Mouse (Mus musculus) embryonic facial prominence, embryonic 10.5 days (tissue): ENCODE measurements around the gene Zhx3. TPM values are rescaled to one million over a fixed set of nuclear protein-coding genes. Genes with fewer than 3 reads are reported as not detected.

Experiments used
- DNase-seq: peaks from one replicate; pipeline ENCODE4 v3.0.0-alpha.2; 2017; ENCODE audit warnings: low spot score
- H3K27ac ChIP-seq: fragments of 300-500 bp; sonication (generic); replicated peaks from 2 replicates; pipeline ENCODE4 v1.5.1; 2016; ENCODE audit warnings: mild to moderate bottlenecking
- H3K27me3 ChIP-seq: fragments of 300-500 bp; sonication (generic); replicated peaks from 2 replicates; pipeline ENCODE4 v1.6.1; 2016; ENCODE audit warnings: low read depth, mild to moderate bottlenecking; ENCODE audit not compliant: poor library complexity, severe bottlenecking
- H3K36me3 ChIP-seq: fragments of 300-500 bp; sonication (generic); replicated peaks from 2 replicates; pipeline ENCODE4 v1.6.1; 2016; ENCODE audit warnings: mild to moderate bottlenecking, moderate library complexity
- H3K4me1 ChIP-seq: fragments of 300-500 bp; sonication (generic); 2 replicates; pipeline ENCODE4 v1.6.1; 2016
- H3K4me3 ChIP-seq: fragments of 300-500 bp; sonication (generic); 2 replicates; pipeline ENCODE4 v1.5.1; 2016; ENCODE audit warnings: mild to moderate bottlenecking, moderate library complexity
- H3K9me3 ChIP-seq: fragments of 300-500 bp; sonication (generic); 2 replicates; pipeline ENCODE4 v1.6.1; 2016; ENCODE audit warnings: mild to moderate bottlenecking
- WGBS: fragments of 180-500 bp; shearing (Covaris S2); methylation state at CpG from one replicate; pipeline ENCODE4 v1.1.7; 2016; 5-methylcytosine and 5-hydroxymethylcytosine counted together
- polyA plus RNA-seq: library from polyadenylated mRNA; unstranded; fragments of >200 nt; fragmentation: Nextera tagmentation; extraction: Ambion mirVana; gene quantifications from 2 replicates; pipeline ENCODE4 v1.2.1, GENCODE M21; 2016

Gene Zhx3
- polyA plus RNA-seq, 1 experiment from 2014 or later = 7.6 TPM

DNA sequence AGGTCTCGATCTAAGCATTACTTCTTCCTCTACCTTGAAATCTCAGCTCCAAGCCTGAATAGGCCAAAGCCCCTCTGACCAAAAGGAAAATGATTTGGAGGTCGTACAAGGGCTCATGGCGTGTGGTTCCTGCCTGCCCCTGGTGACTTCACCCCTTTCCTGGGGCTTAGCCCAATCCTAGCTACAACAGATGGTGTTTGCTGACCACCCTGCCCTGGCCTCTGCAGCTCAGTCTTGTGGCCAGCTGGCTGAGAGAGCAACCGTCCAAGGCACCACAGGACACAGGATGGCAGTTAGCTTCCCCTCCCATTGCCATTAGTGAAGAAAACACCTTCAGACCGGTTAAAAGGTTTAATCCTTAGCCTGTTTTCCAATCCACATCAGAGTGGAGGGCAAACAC is 33.3 kb upstream of the Zhx3 start:
- no peak overlapping the region for H3K27ac ChIP-seq

GRCm38 (mm10) chr2:160905301-160905700 is 32.5 kb upstream of the Zhx3 start:
- DNase-seq = no peak
- Histone ChIP-seq H3K4me3 (no peak overlapping the region), H3K36me3 (peaks cover 6% of the 10 kb centered on the region; the same call in 1 of the 2 replicates), H3K9me3 (no peaks in the 10 kb centered on the region), H3K27ac (no peak overlapping the region; the same call in 1 of the 2 replicates), H3K4me1 (peaks cover 11% of the 10 kb centered on the region; the same call in 1 of the 2 replicates), H3K27me3 (peaks cover 35% of the 10 kb centered on the region)
- WGBS = 95% methylated on average over 12 of the region's 12 CpGs

More for the DNA sequence above, 33.3 kb upstream of the Zhx3 start:
- H3K27me3 ChIP-seq = peaks cover 43% of the 10 kb centered on the region
- H3K9me3 ChIP-seq = no peaks in the 10 kb centered on the region
- H3K4me1 ChIP-seq = peaks cover 11% of the 10 kb centered on the region; the same call in 1 of the 2 replicates
- 82% methylated on average over 5 of the region's 5 CpGs for WGBS
- peaks cover 6% of the 10 kb centered on the region; the same call in 1 of the 2 replicates for H3K36me3 ChIP-seq
- no peak overlapping the region for H3K4me3 ChIP-seq
- no peak for DNase-seq

DNA sequence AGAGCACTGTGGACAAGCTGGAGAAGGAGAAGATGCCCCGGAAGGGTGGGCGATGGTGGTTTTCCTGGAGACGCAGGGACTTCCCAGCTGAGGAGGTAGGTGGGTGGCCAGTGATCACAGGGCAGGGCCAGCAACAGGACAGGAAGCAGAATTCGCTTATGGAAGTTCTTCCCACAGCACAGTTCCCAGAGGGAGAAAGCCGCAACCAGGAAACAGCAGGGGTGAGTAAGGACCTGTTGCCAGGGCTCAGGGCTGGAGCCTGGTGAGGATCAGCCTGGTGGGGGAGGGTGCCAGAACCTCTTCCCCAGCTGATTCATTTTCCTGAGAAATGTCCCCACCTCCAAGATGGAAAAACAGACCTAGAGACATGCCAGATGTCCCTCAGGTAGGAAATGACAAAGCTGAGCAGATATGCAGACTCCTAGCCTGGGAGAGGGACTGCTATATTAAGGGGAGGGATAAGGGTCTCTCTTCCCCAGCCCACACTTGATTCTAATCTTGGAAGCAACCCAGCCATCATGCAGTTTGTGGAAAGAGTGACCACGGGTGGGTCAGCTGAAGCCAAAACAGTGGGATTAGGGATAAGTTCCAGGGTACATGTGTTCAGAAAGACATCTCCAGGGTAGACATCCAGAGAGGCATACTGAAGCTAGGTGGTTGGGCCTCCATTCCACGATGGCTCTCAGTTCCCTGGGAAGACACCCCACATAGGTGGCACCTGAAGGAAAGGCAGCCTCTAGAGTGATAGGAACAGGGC is 29.0 kb upstream of the Zhx3 start:
- WGBS = 81% methylated on average over 7 of the region's 7 CpGs
- H3K27me3 ChIP-seq = 0 out of 2 replicates have a peak, but pooled peaks cover under 1% of the 10 kb centered on the region
- peaks cover 3% of the 10 kb centered on the region; the same call in 1 of the 2 replicates for H3K4me1 ChIP-seq
- no peaks in the 10 kb centered on the region for H3K36me3 ChIP-seq
- H3K27ac ChIP-seq = no peak overlapping the region
- no peaks in the 10 kb centered on the region for H3K9me3 ChIP-seq
- no peak for DNase-seq
- no peak overlapping the region for H3K4me3 ChIP-seq

GRCm38 (mm10) chr2:160891697-160892096 is 18.9 kb upstream of the Zhx3 start:
- no peak overlapping the region for H3K27ac ChIP-seq
- H3K9me3 ChIP-seq = no peaks in the 10 kb centered on the region
- H3K4me3 ChIP-seq = no peak overlapping the region
- no peaks in the 10 kb centered on the region for H3K36me3 ChIP-seq
- peaks cover 14% of the 10 kb centered on the region for H3K4me1 ChIP-seq
- DNase-seq = no peak
- peaks cover 27% of the 10 kb centered on the region for H3K27me3 ChIP-seq
- WGBS = 85% methylated on average over 9 of the region's 9 CpGs

DNA sequence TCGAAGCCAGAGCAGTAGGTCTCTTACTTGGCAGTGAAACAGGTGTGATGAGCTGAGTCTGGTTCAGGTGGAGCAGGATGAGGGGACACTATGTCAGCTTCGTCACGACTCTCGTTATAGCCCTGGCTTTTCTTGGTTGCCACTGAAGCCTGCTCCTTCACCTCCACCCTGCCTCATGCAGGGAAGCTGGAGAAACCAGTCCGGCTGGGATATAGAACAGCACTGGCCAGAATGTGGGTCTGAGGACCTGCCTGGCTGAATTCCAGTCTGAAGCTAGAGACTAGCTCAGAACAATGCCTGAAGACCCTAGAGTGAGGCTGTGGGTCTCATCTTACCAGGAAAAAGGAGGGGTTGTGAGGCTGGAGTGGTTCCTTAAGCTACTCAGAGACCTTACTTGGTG is 18.2 kb upstream of the Zhx3 start:
- Histone ChIP-seq H3K27ac (no peak overlapping the region), H3K9me3 (no peaks in the 10 kb centered on the region), H3K4me1 (peaks cover 14% of the 10 kb centered on the region), H3K4me3 (no peak overlapping the region), H3K36me3 (no peaks in the 10 kb centered on the region), H3K27me3 (peaks cover 27% of the 10 kb centered on the region)
- 87% methylated on average over 5 of the region's 5 CpGs for WGBS
- DNase-seq = no peak

DNA sequence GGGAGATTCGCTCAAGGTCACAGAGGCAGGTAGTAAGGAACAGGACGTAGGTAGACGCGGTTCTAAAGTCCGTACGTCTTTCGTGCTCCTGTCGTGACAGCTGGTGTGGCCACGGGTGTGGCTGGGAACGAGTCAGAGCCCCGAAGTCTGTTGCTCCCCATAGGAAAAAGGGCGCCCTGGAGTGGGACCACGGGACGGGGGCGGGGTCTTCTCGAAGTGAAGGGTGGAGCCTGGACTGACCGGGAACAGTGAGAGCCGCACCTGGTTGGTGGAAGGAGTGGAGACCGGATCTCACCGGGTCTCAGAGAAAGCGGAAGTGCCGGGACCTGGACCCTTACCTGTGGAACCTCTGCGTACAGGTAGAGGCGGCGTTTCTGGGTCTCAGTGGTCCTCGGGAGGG is 15.1 kb upstream of the Zhx3 start:
- under 1% methylated on average over 26 of the region's 26 CpGs for WGBS
- peak; percentile 65 for DNase-seq
- no peak overlapping the region for H3K27ac ChIP-seq

GRCm38 (mm10) chr2:160887284-160887683 is 14.5 kb upstream of the Zhx3 start:
- WGBS = 3% methylated on average over 11 of the region's 11 CpGs

More for the DNA sequence above, 15.1 kb upstream of the Zhx3 start:
- peaks cover 14% of the 10 kb centered on the region for H3K4me1 ChIP-seq
- H3K36me3 ChIP-seq = no peaks in the 10 kb centered on the region
- H3K9me3 ChIP-seq = no peaks in the 10 kb centered on the region
- peaks cover 27% of the 10 kb centered on the region for H3K27me3 ChIP-seq
- H3K4me3 ChIP-seq = peak overlapping the region; percentile 61

GRCm38 (mm10) chr2:160886221-160886620 is 13.4 kb upstream of the Zhx3 start:
- H3K27me3 ChIP-seq = peaks cover 27% of the 10 kb centered on the region
- no peak for DNase-seq
- no peak overlapping the region for H3K4me3 ChIP-seq
- no peaks in the 10 kb centered on the region for H3K9me3 ChIP-seq
- H3K36me3 ChIP-seq = no peaks in the 10 kb centered on the region
- 68% methylated on average over 3 of the region's 3 CpGs for WGBS
- H3K4me1 ChIP-seq = peaks cover 14% of the 10 kb centered on the region
- H3K27ac ChIP-seq = no peak overlapping the region

More at GRCm38 (mm10) chr2:160887284-160887683, 14.5 kb upstream of the Zhx3 start:
- peaks cover 14% of the 10 kb centered on the region for H3K4me1 ChIP-seq
- H3K36me3 ChIP-seq = no peaks in the 10 kb centered on the region
- no peaks in the 10 kb centered on the region for H3K9me3 ChIP-seq
- peak overlapping the region; percentile 61 for H3K4me3 ChIP-seq
- DNase-seq = peak; percentile 85
- peaks cover 27% of the 10 kb centered on the region for H3K27me3 ChIP-seq
- H3K27ac ChIP-seq = no peak overlapping the region

DNA sequence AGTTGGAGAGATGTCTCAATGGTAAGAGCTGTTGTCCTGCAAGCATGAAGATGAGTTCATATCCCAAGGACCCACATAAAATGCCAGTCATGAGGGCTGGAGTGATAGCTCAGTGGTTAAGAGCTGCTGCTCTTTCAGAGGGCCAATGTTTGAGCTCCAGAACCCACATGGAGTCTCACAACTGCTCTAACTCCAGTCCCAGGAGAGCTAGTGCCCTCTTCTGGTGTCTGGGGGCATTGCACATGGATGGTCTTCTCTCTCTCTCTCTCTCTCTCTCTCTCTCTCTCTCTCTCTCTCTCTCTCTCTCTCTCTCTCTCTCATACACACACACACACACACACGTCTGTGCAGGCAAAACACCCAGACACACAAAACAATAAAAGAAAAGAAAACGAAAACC is 12.0 kb upstream of the Zhx3 start:
- WGBS = 20% methylated on average over 2 of the region's 2 CpGs
- peak; percentile 72 for DNase-seq
- Histone ChIP-seq H3K4me3 (no peak overlapping the region), H3K27me3 (peaks cover 23% of the 10 kb centered on the region), H3K36me3 (no peaks in the 10 kb centered on the region), H3K9me3 (no peaks in the 10 kb centered on the region), H3K27ac (no peak overlapping the region), H3K4me1 (peaks cover 14% of the 10 kb centered on the region)

GRCm38 (mm10) chr2:160883912-160884311 is 11.1 kb upstream of the Zhx3 start:
- Histone ChIP-seq H3K36me3 (no peaks in the 10 kb centered on the region), H3K4me1 (peaks cover 14% of the 10 kb centered on the region), H3K27me3 (peaks cover 14% of the 10 kb centered on the region), H3K9me3 (no peaks in the 10 kb centered on the region), H3K4me3 (no peak overlapping the region), H3K27ac (no peak overlapping the region)
- 81% methylated on average over 4 of the region's 4 CpGs for WGBS
- no peak for DNase-seq

- no peaks in the 10 kb centered on the region for H3K36me3 ChIP-seq
- H3K27me3 ChIP-seq = no peaks in the 10 kb centered on the region
- no peak for DNase-seq
- H3K9me3 ChIP-seq = no peaks in the 10 kb centered on the region
- H3K4me3 ChIP-seq = no peak overlapping the region
- WGBS = 75% methylated on average over 5 of the region's 5 CpGs
- no peak overlapping the region for H3K27ac ChIP-seq
- H3K4me1 ChIP-seq = peaks cover under 1% of the 10 kb centered on the region
These were observed 9.6 kb upstream of the Zhx3 start for GRCm38 (mm10) chr2:160882436-160882835.

- no peaks in the 10 kb centered on the region for H3K27me3 ChIP-seq
- no peak for DNase-seq
- H3K27ac ChIP-seq = no peak overlapping the region
- WGBS = 52% methylated on average over 6 of the region's 6 CpGs
- no peaks in the 10 kb centered on the region for H3K4me1 ChIP-seq
- no peak overlapping the region for H3K4me3 ChIP-seq
- no peaks in the 10 kb centered on the region for H3K36me3 ChIP-seq
- no peaks in the 10 kb centered on the region for H3K9me3 ChIP-seq
These were observed 8.8 kb upstream of the Zhx3 start for GRCm38 (mm10) chr2:160881462-160882101.
